Mouse (Mus musculus) G1E (cell line): ENCODE results near the gene Cdkal1. TPM values are rescaled to one million over a fixed set of nuclear protein-coding genes. Genes with fewer than 3 reads are reported as not detected.

ENCODE experiments used
- ATAC-seq: 2 replicates; pipeline ENCODE4 v1.8.0; 2016; ENCODE audit warnings: mild to moderate bottlenecking; ENCODE audit not compliant: insufficient number of reproducible peaks, poor library complexity, low FRiP score, severe bottlenecking; ENCODE audit errors: extremely low read depth
- DNase-seq: peaks from one replicate; pipeline ENCODE4 v3.0.0; 2012; ENCODE audit warnings: low spot score
- H3K27me3 ChIP-seq: 2 replicates; pipeline ENCODE4 v1.6.1; 2012; ENCODE audit warnings: mild to moderate bottlenecking, low read length, inconsistent platforms; ENCODE audit not compliant: insufficient read depth
- H3K36me3 ChIP-seq: replicated peaks from 2 replicates; pipeline ENCODE3; 2012; ENCODE audit warnings: mild to moderate bottlenecking, inconsistent platforms
- H3K4me1 ChIP-seq: 2 replicates; pipeline ENCODE4 v1.6.1; 2012; ENCODE audit warnings: low read depth, low read length, inconsistent platforms, mixed read lengths; ENCODE audit not compliant: insufficient read depth
- H3K4me3 ChIP-seq: 2 replicates; pipeline ENCODE4 v1.5.1; 2012; ENCODE audit warnings: low read depth, mild to moderate bottlenecking, inconsistent platforms, low read length, moderate library complexity, mixed read lengths
- H3K9me3 ChIP-seq: replicated peaks from 2 replicates; pipeline ENCODE4 v1.6.1; 2012; ENCODE audit warnings: inconsistent platforms
- CTCF ChIP-seq: IDR thresholded peaks from 2 replicates; pipeline ENCODE4 v1.5.1; 2012; ENCODE audit warnings: low read depth, low read length, inconsistent platforms, mixed read lengths
- GATA1 ChIP-seq: IDR thresholded peaks from 2 replicates; pipeline ENCODE4 v1.6.1; 2012; ENCODE audit warnings: borderline replicate concordance, low read length, inconsistent platforms, mixed read lengths
- GATA2 ChIP-seq: IDR thresholded peaks from 2 replicates; pipeline ENCODE4 v1.6.1; 2012; ENCODE audit warnings: low read depth, low read length, inconsistent platforms, borderline replicate concordance
- POLR2AphosphoS5 ChIP-seq: IDR thresholded peaks from 2 replicates; pipeline ENCODE4 v1.6.1; 2012; ENCODE audit warnings: low read depth, low read length, inconsistent platforms; ENCODE audit not compliant: insufficient replicate concordance
- TAL1 ChIP-seq: conservative IDR thresholded peaks from 2 replicates; pipeline ENCODE4 v1.6.1; 2012; ENCODE audit warnings: low read depth, low read length, inconsistent platforms, mixed read lengths
- polyA plus RNA-seq: library from polyadenylated mRNA; stranded (reverse); fragments of >175 nt; gene quantifications from 2 replicates; pipeline ENCODE4 v1.2.3, GENCODE M21; 2012
- total RNA-seq, 2 experiments: library from RNA; stranded (forward) in 1 of 2; stranded (reverse) in 1 of 2; fragments of 200-1000 nt in 1 of 2; fragments of >200 nt in 1 of 2; fragmentation: Nextera tagmentation in 1 of 2; gene quantifications; 2 replicates each; pipeline ENCODE4 v1.2.3; 2014 to 2017

Cdkal1 gene
- total and polyA plus RNA-seq, 3 experiments, result 0.98 to 53.9 (median 35.6) TPM

GRCm38 (mm10) chr13:29325946-29326345 lies 529.5 kb downstream of the Cdkal1 start:
- DNase-seq, result no peak
- no peak overlapping the region for H3K4me3 ChIP-seq
- no peak for ATAC-seq
- H3K9me3 ChIP-seq, result no peaks in the 10 kb centered on the region
- no peaks in the 10 kb centered on the region for H3K27me3 ChIP-seq
- no peaks in the 10 kb centered on the region for H3K4me1 ChIP-seq
- TF ChIP-seq GATA2 (no peak), CTCF (no peak), TAL1 (no peak), POLR2AphosphoS5 (no peak), GATA1 (no peak)
- peaks cover 20% of the 10 kb centered on the region for H3K36me3 ChIP-seq

- Histone ChIP-seq H3K27me3 (no peaks in the 10 kb centered on the region), H3K9me3 (no peaks in the 10 kb centered on the region), H3K4me3 (no peak overlapping the region), H3K4me1 (no peaks in the 10 kb centered on the region), H3K36me3 (peaks cover 10% of the 10 kb centered on the region)
- DNase-seq (no peak), ATAC-seq (no peak)
- TF ChIP-seq TAL1, result no peak
- no peak for TF ChIP-seq GATA1
- TF ChIP-seq GATA2, result no peak
- no peak for TF ChIP-seq CTCF
- TF ChIP-seq POLR2AphosphoS5, result no peak
These were observed 535.1 kb downstream of the Cdkal1 start for GRCm38 (mm10) chr13:29320421-29320820.

- ATAC-seq, result no peak
- H3K9me3 ChIP-seq, result no peaks in the 10 kb centered on the region
- no peak for DNase-seq
- H3K4me1 ChIP-seq, result no peaks in the 10 kb centered on the region
- H3K36me3 ChIP-seq, result no peaks in the 10 kb centered on the region
- TF ChIP-seq CTCF (no peak), GATA1 (no peak), POLR2AphosphoS5 (no peak), TAL1 (no peak), GATA2 (no peak)
- H3K27me3 ChIP-seq, result no peaks in the 10 kb centered on the region
- no peak overlapping the region for H3K4me3 ChIP-seq
These were observed 537.8 kb downstream of the Cdkal1 start for GRCm38 (mm10) chr13:29317703-29318102.

GRCm38 (mm10) chr13:29316271-29316670 lies 539.2 kb downstream of the Cdkal1 start:
- Histone ChIP-seq H3K27me3 (no peaks in the 10 kb centered on the region), H3K4me3 (no peak overlapping the region), H3K9me3 (no peaks in the 10 kb centered on the region), H3K4me1 (no peaks in the 10 kb centered on the region), H3K36me3 (no peaks in the 10 kb centered on the region)
- no peak for ATAC-seq
- TF ChIP-seq TAL1 (no peak), POLR2AphosphoS5 (no peak), GATA2 (no peak), GATA1 (no peak), CTCF (no peak)
- no peak for DNase-seq

- no peaks in the 10 kb centered on the region for H3K36me3 ChIP-seq
- no peak for DNase-seq
- TF ChIP-seq GATA1, result no peak
- TF ChIP-seq POLR2AphosphoS5, result no peak
- TF ChIP-seq CTCF, result no peak
- TF ChIP-seq GATA2, result no peak
- no peak for TF ChIP-seq TAL1
These were observed 543.4 kb downstream of the Cdkal1 start for GRCm38 (mm10) chr13:29312026-29312425.

GRCm38 (mm10) chr13:29307420-29307819 lies 548.1 kb downstream of the Cdkal1 start:
- H3K9me3 ChIP-seq, result no peaks in the 10 kb centered on the region
- no peak for TF ChIP-seq GATA2
- TF ChIP-seq CTCF, result no peak
- TF ChIP-seq GATA1, result no peak
- TF ChIP-seq POLR2AphosphoS5, result no peak
- TF ChIP-seq TAL1, result no peak
- DNase-seq (no peak), ATAC-seq (no peak)
- no peaks in the 10 kb centered on the region for H3K4me1 ChIP-seq
- no peaks in the 10 kb centered on the region for H3K36me3 ChIP-seq
- H3K27me3 ChIP-seq, result peaks cover 3% of the 10 kb centered on the region
- no peak overlapping the region for H3K4me3 ChIP-seq

More at GRCm38 (mm10) chr13:29312026-29312425, 543.4 kb downstream of the Cdkal1 start:
- ATAC-seq, result no peak
- no peaks in the 10 kb centered on the region for H3K9me3 ChIP-seq
- H3K27me3 ChIP-seq, result no peaks in the 10 kb centered on the region; the same call in 1 of the 2 replicates
- no peaks in the 10 kb centered on the region for H3K4me1 ChIP-seq
- H3K4me3 ChIP-seq, result no peak overlapping the region
